In genomic region chr8:70087836-70088650, GRCm38 (mm10) we compare ENCODE assay signal across 8 mouse cellular contexts. TPM values are rescaled to one million over a fixed set of nuclear protein-coding genes. Genes with fewer than 3 reads are reported as not detected.
DNase-seq lines count a peak whose midpoint lies in the region; ATAC-seq and TF ChIP-seq lines count a peak whose summit lies in the region.

No protein-coding gene starts in this region.

- H3K36me3 ChIP-seq in intestine, postnatal 0 days (ENCODE audit: control insufficient read depth, insufficient read depth), result no peaks in the 10 kb centered on the region
- no peaks in the 10 kb centered on the region for H3K36me3 ChIP-seq in limb, embryonic 14.5 days (ENCODE audit: control insufficient read depth, insufficient read depth, low read length)
- H3K36me3 ChIP-seq in midbrain, embryonic 16.5 days (ENCODE audit: control insufficient read depth, insufficient read depth, low read length), result no peaks in the 10 kb centered on the region

- 15% methylated on average over 56 of the region's 56 CpGs for WGBS in cerebellum, adult 2 months
- 7% methylated on average over 56 of the region's 56 CpGs for WGBS in intestine, postnatal 0 days
- 5% methylated on average over 43 of the region's 56 CpGs for WGBS in limb, embryonic 14.5 days
- 3% methylated on average over 56 of the region's 56 CpGs for WGBS in midbrain, embryonic 16.5 days

- H3K4me2 ChIP-seq in intestine, postnatal 0 days (replicated peaks; ENCODE audit: low read depth), result peak overlapping the region; percentile 39
- peak overlapping the region; percentile 60 for H3K4me2 ChIP-seq in limb, embryonic 14.5 days (replicated peaks; ENCODE audit: low read depth, low read length, severe bottlenecking)
- H3K4me2 ChIP-seq in midbrain, embryonic 16.5 days (ENCODE audit: low read length), result peak overlapping the region; percentile 69

- no peak overlapping the region for H3K27ac ChIP-seq in cerebellum, adult 2 months (ENCODE audit: insufficient read depth, low read length)
- H3K27ac ChIP-seq in intestine, postnatal 0 days (ENCODE audit: low read depth, low read length), result no peak overlapping the region
- H3K27ac ChIP-seq in limb, embryonic 14.5 days (replicated peaks; ENCODE audit: low read depth, low read length), result no peak overlapping the region
- no peak overlapping the region for H3K27ac ChIP-seq in midbrain, embryonic 16.5 days (ENCODE audit: low read length)

- ATAC-seq in intestine, postnatal 0 days, result 0 out of 2 replicates have a peak, but pooled peaks have one; percentile 13
- ATAC-seq in limb, embryonic 14.5 days (ENCODE audit: low FRiP score, low read depth), result 0 out of 2 replicates have a peak, but pooled peaks have one; percentile 36
- peak; percentile 69 for ATAC-seq in midbrain, embryonic 16.5 days

- H3K4me3 ChIP-seq in cerebellum, adult 2 months (replicated peaks; ENCODE audit: insufficient read depth, low read depth, low read length), result no peak overlapping the region
- H3K4me3 ChIP-seq in intestine, postnatal 0 days (ENCODE audit: low read depth, low read length), result peak overlapping the region; percentile 27
- peak overlapping the region; percentile 37 for H3K4me3 ChIP-seq in limb, embryonic 14.5 days (replicated peaks; ENCODE audit: low read length)
- H3K4me3 ChIP-seq in midbrain, embryonic 16.5 days (ENCODE audit: low read depth, low read length), result peak overlapping the region; percentile 38

- H3K9me3 ChIP-seq in intestine, postnatal 0 days (ENCODE audit: control insufficient read depth), result no peaks in the 10 kb centered on the region
- no peaks in the 10 kb centered on the region for H3K9me3 ChIP-seq in limb, embryonic 14.5 days (ENCODE audit: control insufficient read depth, low read length)
- no peaks in the 10 kb centered on the region for H3K9me3 ChIP-seq in midbrain, embryonic 16.5 days (replicated peaks; ENCODE audit: control insufficient read depth, low read length, poor library complexity, severe bottlenecking)

- H3K27me3 ChIP-seq in cerebellum, adult 2 months (ENCODE audit: control insufficient read depth, insufficient read depth, low read length), result no peaks in the 10 kb centered on the region; the same call in 1 of the 2 replicates
- peaks cover 77% of the 10 kb centered on the region for H3K27me3 ChIP-seq in intestine, postnatal 0 days (replicated peaks; ENCODE audit: control insufficient read depth, insufficient read depth, low read length)
- peaks cover 80% of the 10 kb centered on the region for H3K27me3 ChIP-seq in limb, embryonic 14.5 days (ENCODE audit: control insufficient read depth, insufficient read depth, low read length)
- peaks cover 36% of the 10 kb centered on the region for H3K27me3 ChIP-seq in midbrain, embryonic 16.5 days (ENCODE audit: control insufficient read depth, insufficient read depth, low read depth, low read length)

- no peak overlapping the region for H3K9ac ChIP-seq in intestine, postnatal 0 days (ENCODE audit: low read depth, low read length)
- peak overlapping the region; percentile 40 for H3K9ac ChIP-seq in limb, embryonic 14.5 days (ENCODE audit: low read depth, low read length, severe bottlenecking)
- peak overlapping the region; percentile 42 for H3K9ac ChIP-seq in midbrain, embryonic 16.5 days (ENCODE audit: low read depth, low read length)

- peak; percentile 75 for TF ChIP-seq CTCF in cerebellum, adult 2 months (IDR thresholded peaks at IDR 0.05; ENCODE audit: borderline replicate concordance, insufficient read depth, low read depth, low read length)
- peak; percentile 79 for TF ChIP-seq CTCF in intestine, postnatal 0 days (IDR thresholded peaks at IDR 0.05; ENCODE audit: low read depth)

- no peaks in the 10 kb centered on the region; the same call in 1 of the 2 replicates for H3K4me1 ChIP-seq in cerebellum, adult 2 months (ENCODE audit: control insufficient read depth, insufficient read depth, low read length)
- H3K4me1 ChIP-seq in intestine, postnatal 0 days (replicated peaks; ENCODE audit: control insufficient read depth, insufficient read depth, low read length), result no peaks in the 10 kb centered on the region
- peaks cover 6% of the 10 kb centered on the region for H3K4me1 ChIP-seq in limb, embryonic 14.5 days (ENCODE audit: control insufficient read depth, insufficient read depth, low read length)
- H3K4me1 ChIP-seq in midbrain, embryonic 16.5 days (ENCODE audit: control insufficient read depth, insufficient read depth, low read length), result peaks cover 43% of the 10 kb centered on the region

- intact Hi-C loops in gastrocnemius, postnatal 36 days (cut with DNase I), result loop anchor here (5.0 kb wide), 1 partner anchor 79 kb away; no protein-coding TSS in a partner anchor

- DNase-seq in gastrocnemius, postnatal 10 days, result peak; percentile 38
- no peak for DNase-seq in gastrocnemius, postnatal 36 days
- peak; percentile 50 to 66 for DNase-seq in cerebellum, adult 2 months
- DNase-seq in forelimb bud, embryonic 11.5 days (ENCODE audit: low read depth, low spot score), result peak; percentile 55
- peak; percentile 46 for DNase-seq in limb, embryonic 14.5 days (ENCODE audit: low spot score)
- DNase-seq in thymus, postnatal 4 days, result peak; percentile 60

- no peak for TF ChIP-seq POLR2A in cerebellum, adult 2 months (IDR thresholded peaks at IDR 0.05; ENCODE audit: borderline replicate concordance, insufficient read depth, low read length)
- TF ChIP-seq POLR2A in limb, embryonic 14.5 days (IDR thresholded peaks at IDR 0.05; ENCODE audit: borderline replicate concordance, extremely low read depth, insufficient read depth, insufficient read length), result no peak

RNA-seq across cellular contexts. Expression of gene Hapln4, which starts 4.8 kb away (rescaled TPM):
- total RNA-seq in gastrocnemius, postnatal 10 days (2021), result under 1 TPM; 0.07 to 0.36 TPM
- total RNA-seq in gastrocnemius, postnatal 36 days (2021), result under 1 TPM in 1 of 2 experiments, not detected in 1; 0.15 TPM
- 117 and 124 TPM in 2 replicates for polyA plus RNA-seq in cerebellum, adult 2 months (2012; rRNA removed)
- polyA plus RNA-seq in intestine, postnatal 0 days (2015; fragmentation: Nextera tagmentation; extraction: Ambion mirVana), result not detected in 2 replicates
- 0.23 and 0.38 TPM in 2 replicates for polyA plus RNA-seq in limb, embryonic 14.5 days (2012; rRNA removed)
- 0.41 TPM in 1 of 2 replicates, not detected in the other for polyA plus RNA-seq in limb, embryonic 14.5 days (2014; fragmentation: Nextera tagmentation; extraction: Ambion mirVana)
- polyA plus RNA-seq in midbrain, embryonic 16.5 days (2015; fragmentation: Nextera tagmentation; extraction: Ambion mirVana), result 0.89 and 0.93 TPM in 2 replicates

RNA-seq across cellular contexts. Expression of gene Tm6sf2, which starts 15.3 kb away (rescaled TPM):
- total RNA-seq in gastrocnemius, postnatal 10 days (2021), result not detected
- under 1 TPM in 1 of 2 experiments, not detected in 1; 0.48 TPM for total RNA-seq in gastrocnemius, postnatal 36 days (2021)
- 6.9 and 7.3 TPM in 2 replicates for polyA plus RNA-seq in cerebellum, adult 2 months (2012; rRNA removed)
- 305 and 315 TPM in 2 replicates for polyA plus RNA-seq in intestine, postnatal 0 days (2015; fragmentation: Nextera tagmentation; extraction: Ambion mirVana)
- 5.2 and 7.2 TPM in 2 replicates for polyA plus RNA-seq in limb, embryonic 14.5 days (2012; rRNA removed)
- 0.54 and 1.2 TPM in 2 replicates for polyA plus RNA-seq in limb, embryonic 14.5 days (2014; fragmentation: Nextera tagmentation; extraction: Ambion mirVana)
- polyA plus RNA-seq in midbrain, embryonic 16.5 days (2015; fragmentation: Nextera tagmentation; extraction: Ambion mirVana), result 1.3 and 1.4 TPM in 2 replicates

RNA-seq across cellular contexts. Expression of gene Ncan, which starts 32.6 kb away (rescaled TPM):
- total RNA-seq in gastrocnemius, postnatal 10 days (2021), result under 1 TPM; 0.61 to 0.81 TPM
- total RNA-seq in gastrocnemius, postnatal 36 days (2021), result not detected
- 13.3 and 15.2 TPM in 2 replicates for polyA plus RNA-seq in cerebellum, adult 2 months (2012; rRNA removed)
- 0.31 and 0.39 TPM in 2 replicates for polyA plus RNA-seq in intestine, postnatal 0 days (2015; fragmentation: Nextera tagmentation; extraction: Ambion mirVana)
- polyA plus RNA-seq in limb, embryonic 14.5 days (2012; rRNA removed), result 0.58 and 0.59 TPM in 2 replicates
- polyA plus RNA-seq in limb, embryonic 14.5 days (2014; fragmentation: Nextera tagmentation; extraction: Ambion mirVana), result 0.25 and 0.48 TPM in 2 replicates
- 169 and 189 TPM in 2 replicates for polyA plus RNA-seq in midbrain, embryonic 16.5 days (2015; fragmentation: Nextera tagmentation; extraction: Ambion mirVana)

RNA-seq across cellular contexts. Expression of gene Nr2c2ap, which starts 43.1 kb away (rescaled TPM):
- total RNA-seq in gastrocnemius, postnatal 10 days (2021), result 1 to 10 TPM; 6.3 to 7.1 TPM
- total RNA-seq in gastrocnemius, postnatal 36 days (2021), result 1 to 10 TPM; 4.3 to 4.6 TPM
- 19.9 and 20.9 TPM in 2 replicates for polyA plus RNA-seq in cerebellum, adult 2 months (2012; rRNA removed)
- polyA plus RNA-seq in intestine, postnatal 0 days (2015; fragmentation: Nextera tagmentation; extraction: Ambion mirVana), result 44.0 and 44.1 TPM in 2 replicates
- 17.4 and 19.3 TPM in 2 replicates for polyA plus RNA-seq in limb, embryonic 14.5 days (2012; rRNA removed)
- 18.3 and 20.8 TPM in 2 replicates for polyA plus RNA-seq in limb, embryonic 14.5 days (2014; fragmentation: Nextera tagmentation; extraction: Ambion mirVana)
- 35.0 and 38.2 TPM in 2 replicates for polyA plus RNA-seq in midbrain, embryonic 16.5 days (2015; fragmentation: Nextera tagmentation; extraction: Ambion mirVana)

RNA-seq across cellular contexts. Expression of gene Sugp1, which starts 45.4 kb away (rescaled TPM):
- 10 to 100 TPM; 20.2 to 22.5 TPM for total RNA-seq in gastrocnemius, postnatal 10 days (2021)
- 10 to 100 TPM; 14.6 to 17.7 TPM for total RNA-seq in gastrocnemius, postnatal 36 days (2021)
- 41.7 and 43.6 TPM in 2 replicates for polyA plus RNA-seq in cerebellum, adult 2 months (2012; rRNA removed)
- 17.7 and 18.4 TPM in 2 replicates for polyA plus RNA-seq in intestine, postnatal 0 days (2015; fragmentation: Nextera tagmentation; extraction: Ambion mirVana)
- polyA plus RNA-seq in limb, embryonic 14.5 days (2012; rRNA removed), result 21.3 and 25.4 TPM in 2 replicates
- polyA plus RNA-seq in limb, embryonic 14.5 days (2014; fragmentation: Nextera tagmentation; extraction: Ambion mirVana), result 32.6 and 34.4 TPM in 2 replicates
- polyA plus RNA-seq in midbrain, embryonic 16.5 days (2015; fragmentation: Nextera tagmentation; extraction: Ambion mirVana), result 58.4 and 61.9 TPM in 2 replicates

Comparison
In these comparisons a context has a peak if more than half of its experiments do, and no peak if none do; other contexts are left out.
1. DNase-seq: peak in gastrocnemius, postnatal 10 days (single experiment), cerebellum, adult 2 months (2 of 2), forelimb bud, embryonic 11.5 days (single experiment), limb, embryonic 14.5 days (single experiment) and thymus, postnatal 4 days (single experiment); none in gastrocnemius, postnatal 36 days (0 of 2).
2. ATAC-seq: peak in every context shown above with its lines; median percentile 69 in midbrain, embryonic 16.5 days; 36 in limb, embryonic 14.5 days; 13 in intestine, postnatal 0 days.
3. RNA of gene Hapln4, which starts 4.8 kb away (polyA plus RNA-seq): 117 to 124 TPM in cerebellum, adult 2 months; 0.89 to 0.93 TPM in midbrain, embryonic 16.5 days, 0.23 to 0.41 TPM in limb, embryonic 14.5 days and not detected in intestine, postnatal 0 days; every median in the first group is over 10 times any median in the second.
4. RNA of gene Tm6sf2, which starts 15.3 kb away (polyA plus RNA-seq): 305 to 315 TPM in intestine, postnatal 0 days; 6.9 to 7.3 TPM in cerebellum, adult 2 months, 0.54 to 7.2 TPM in limb, embryonic 14.5 days and 1.3 to 1.4 TPM in midbrain, embryonic 16.5 days; every median in the first group is over 10 times any median in the second.
5. RNA of gene Ncan, which starts 32.6 kb away (polyA plus RNA-seq): 169 to 189 TPM in midbrain, embryonic 16.5 days; 13.3 to 15.2 TPM in cerebellum, adult 2 months, 0.25 to 0.59 TPM in limb, embryonic 14.5 days and 0.31 to 0.39 TPM in intestine, postnatal 0 days; every median in the first group is over 10 times any median in the second.
6. Peak in every context shown above with its lines, with median percentiles within 50 percentile points of each other: H3K4me2 ChIP-seq.